Mouse (Mus musculus) heart, embryonic 14.5 days (tissue): ENCODE results near the gene Chst15. TPM values are rescaled to one million over a fixed set of nuclear protein-coding genes. Genes with fewer than 3 reads are reported as not detected.

Experiments used
- ATAC-seq: fragments of 200-750 bp; cut with Nextera tagmentation; 2 replicates; pipeline ENCODE4 v1.8.0; 2017; ENCODE audit warnings: low read depth, moderate TSS enrichment; ENCODE audit not compliant: insufficient number of reproducible peaks, insufficient read depth, low FRiP score
- H3K27ac ChIP-seq, 2 experiments: fragments of 200-500 bp in 1 of 2; fragments of 300-500 bp in 1 of 2; sonication (generic) in 1 of 2; replicated peaks in 1 of 2; 2 replicates each; pipeline ENCODE4 v1.5.1; 2012 to 2014; ENCODE audit warnings: low read depth in 2 of 2, low read length in 2 of 2, control low read depth in 1 of 2, mild to moderate bottlenecking in 1 of 2, mixed read lengths in 1 of 2; ENCODE audit not compliant: control insufficient read depth in 1 of 2, insufficient read depth in 1 of 2
- H3K27me3 ChIP-seq: fragments of 300-500 bp; sonication (generic); 2 replicates; pipeline ENCODE4 v1.6.1; 2014; ENCODE audit warnings: mild to moderate bottlenecking, low read length, control low read depth; ENCODE audit not compliant: control insufficient read depth, insufficient read depth
- H3K36me3 ChIP-seq: fragments of 300-500 bp; sonication (generic); 2 replicates; pipeline ENCODE4 v1.6.1; 2014; ENCODE audit warnings: mild to moderate bottlenecking, control low read depth, low read length, mixed read lengths; ENCODE audit not compliant: control insufficient read depth, insufficient read depth
- H3K4me1 ChIP-seq, 2 experiments: fragments of 200-500 bp in 1 of 2; fragments of 300-500 bp in 1 of 2; sonication (generic) in 1 of 2; 2 replicates each; pipeline ENCODE4 v1.6.1; 2012 to 2014; ENCODE audit warnings: low read length in 2 of 2, control low read depth in 1 of 2, mixed read lengths in 1 of 2; ENCODE audit not compliant: control insufficient read depth in 2 of 2, insufficient read depth in 2 of 2
- H3K4me2 ChIP-seq: fragments of 300-500 bp; sonication (generic); 2 replicates; pipeline ENCODE4 v1.6.1; 2014; ENCODE audit warnings: mild to moderate bottlenecking, low read length
- H3K4me3 ChIP-seq, 2 experiments: fragments of 200-500 bp in 1 of 2; fragments of 300-500 bp in 1 of 2; sonication (generic) in 1 of 2; 2 replicates each; pipeline ENCODE4 v1.5.1; 2012 to 2014; ENCODE audit warnings: low read length in 2 of 2, mild to moderate bottlenecking in 2 of 2, control low read depth in 1 of 2, low read depth in 1 of 2, moderate library complexity in 1 of 2; ENCODE audit not compliant: control insufficient read depth in 1 of 2, insufficient read depth in 1 of 2
- H3K9ac ChIP-seq: fragments of 300-500 bp; sonication (generic); 2 replicates; pipeline ENCODE4 v1.6.1; 2014; ENCODE audit warnings: mild to moderate bottlenecking, low read length
- H3K9me3 ChIP-seq: fragments of 300-500 bp; sonication (generic); 2 replicates; pipeline ENCODE4 v1.6.1; 2016; ENCODE audit warnings: low read length, control low read depth; ENCODE audit not compliant: control insufficient read depth
- WGBS: fragments of 180-500 bp; shearing (Covaris S2); extraction: QIAGEN DNeasy Blood & Tissue Kit; methylation state at CpG from one replicate; pipeline ENCODE4 v1.1.7; 2014; 5-methylcytosine and 5-hydroxymethylcytosine counted together
- polyA plus RNA-seq: library from polyadenylated mRNA; unstranded; fragments of >200 nt; fragmentation: Nextera tagmentation; extraction: Ambion mirVana; gene quantifications from 2 replicates; pipeline ENCODE4 v1.2.1, GENCODE M21; 2014

Gene Chst15
- polyA plus RNA-seq, 1 experiment from 2014 or later: 3.3 TPM

DNA sequence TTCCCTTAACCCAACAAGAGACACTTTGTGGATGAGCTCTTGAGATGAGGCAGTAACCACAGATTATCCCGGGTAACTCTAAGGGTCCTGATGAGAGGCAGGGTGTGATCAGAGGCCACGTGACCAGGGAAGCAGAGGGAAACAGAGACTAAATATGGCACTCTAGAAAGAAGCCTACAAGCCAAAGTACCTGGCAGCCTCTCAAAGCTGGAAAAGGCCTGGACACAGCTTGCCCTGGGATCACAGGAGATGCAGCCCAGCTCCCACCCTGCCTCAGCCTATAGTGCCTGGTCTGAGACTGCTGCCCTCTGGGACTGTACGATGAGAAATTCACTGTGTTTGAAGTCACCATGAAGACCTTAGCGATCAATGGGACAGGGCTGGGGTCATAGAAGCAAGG lies 83.3 kb downstream of the Chst15 start:
- no peaks in the 10 kb centered on the region for H3K9me3 ChIP-seq
- WGBS: 69% methylated on average over 4 of the region's 4 CpGs
- ATAC-seq: no peak
- H3K4me3 ChIP-seq: no peak overlapping the region
- H3K4me2 ChIP-seq: no peak overlapping the region
- H3K27me3 ChIP-seq: no peaks in the 10 kb centered on the region
- H3K36me3 ChIP-seq: no peaks in the 10 kb centered on the region
- H3K9ac ChIP-seq: no peak overlapping the region
- H3K4me1 ChIP-seq: no peaks in the 10 kb centered on the region
- H3K27ac ChIP-seq: no peak overlapping the region

DNA sequence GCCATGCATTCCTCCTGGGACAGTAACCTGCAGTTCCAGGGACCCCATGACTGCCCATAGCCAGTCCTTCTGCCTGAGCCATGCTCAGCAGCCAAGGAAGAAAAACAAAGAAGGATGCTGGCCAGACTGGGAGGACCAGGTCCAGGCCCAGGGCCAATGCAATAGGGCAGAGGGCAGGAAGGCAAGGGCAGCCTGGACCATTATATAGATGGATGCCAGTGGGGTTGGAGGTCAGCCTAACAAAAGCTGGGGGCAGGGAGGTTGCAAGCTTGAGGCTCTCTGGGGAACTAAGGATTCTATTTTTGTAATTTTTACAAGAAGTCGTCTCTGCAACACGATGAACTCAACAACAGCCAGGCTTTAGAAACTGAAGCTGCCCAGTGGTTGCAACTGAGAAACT lies 84.1 kb downstream of the Chst15 start:
- 44% methylated on average over 2 of the region's 2 CpGs for WGBS
- Histone ChIP-seq H3K4me1 (no peaks in the 10 kb centered on the region), H3K4me2 (no peak overlapping the region), H3K27me3 (no peaks in the 10 kb centered on the region), H3K36me3 (no peaks in the 10 kb centered on the region), H3K27ac (no peak overlapping the region), H3K9ac (no peak overlapping the region), H3K9me3 (no peaks in the 10 kb centered on the region), H3K4me3 (no peak overlapping the region)
- ATAC-seq: no peak

DNA sequence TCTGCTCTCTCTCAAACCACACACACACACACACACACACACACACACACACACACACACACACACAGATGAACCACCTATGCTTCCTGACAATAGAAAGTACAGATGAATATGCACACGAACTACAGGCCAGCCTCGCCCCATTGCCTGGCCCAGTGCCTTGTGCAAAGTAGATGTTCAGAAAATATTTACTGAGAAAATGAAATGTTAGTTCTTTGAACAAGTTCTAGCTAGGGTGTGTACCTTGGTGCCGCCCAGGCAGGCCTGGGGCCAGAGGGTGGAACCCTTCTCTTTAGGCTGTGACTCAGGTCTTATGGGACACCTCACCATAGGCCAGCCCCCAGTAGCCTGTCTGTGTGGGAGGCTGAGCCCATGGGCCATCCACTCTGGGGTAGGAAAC lies 85.6 kb downstream of the Chst15 start:
- no peaks in the 10 kb centered on the region for H3K9me3 ChIP-seq
- H3K4me3 ChIP-seq: no peak overlapping the region
- H3K9ac ChIP-seq: no peak overlapping the region
- 87% methylated on average over 3 of the region's 3 CpGs for WGBS
- H3K27me3 ChIP-seq: no peaks in the 10 kb centered on the region
- no peaks in the 10 kb centered on the region for H3K36me3 ChIP-seq
- H3K4me2 ChIP-seq: no peak overlapping the region
- ATAC-seq: no peak
- H3K27ac ChIP-seq: no peak overlapping the region
- peaks cover 2 to 7% of the 10 kb centered on the region in 2 experiments; a peak in 3 of 4 replicates for H3K4me1 ChIP-seq

DNA sequence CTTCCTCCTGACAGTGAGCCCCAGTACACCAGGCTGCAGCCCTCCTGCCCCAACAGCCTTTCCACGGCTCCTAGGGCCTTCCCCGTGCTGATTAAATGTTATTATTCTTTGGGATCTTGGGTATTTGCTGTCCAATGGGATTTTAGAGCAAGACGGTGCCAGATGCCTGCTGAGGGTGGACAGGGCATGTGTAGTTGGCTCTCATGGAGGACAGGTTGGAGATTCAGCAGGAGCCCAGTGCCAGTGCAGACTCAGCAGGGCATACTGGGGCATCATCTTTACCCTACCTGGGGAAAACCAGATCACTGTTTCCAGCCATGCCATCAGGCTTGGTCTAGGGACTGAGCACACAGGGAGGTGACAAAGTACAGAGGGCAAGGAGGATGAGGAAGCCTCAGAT lies 86.1 kb downstream of the Chst15 start:
- Histone ChIP-seq H3K36me3 (no peaks in the 10 kb centered on the region), H3K27me3 (no peaks in the 10 kb centered on the region), H3K4me2 (no peak overlapping the region), H3K9me3 (no peaks in the 10 kb centered on the region), H3K4me1 (peaks cover 2 to 7% of the 10 kb centered on the region in 2 experiments; a peak in 3 of 4 replicates), H3K9ac (no peak overlapping the region), H3K27ac (no peak overlapping the region), H3K4me3 (no peak overlapping the region)
- WGBS: 76% methylated on average over 3 of the region's 3 CpGs
- no peak for ATAC-seq

DNA sequence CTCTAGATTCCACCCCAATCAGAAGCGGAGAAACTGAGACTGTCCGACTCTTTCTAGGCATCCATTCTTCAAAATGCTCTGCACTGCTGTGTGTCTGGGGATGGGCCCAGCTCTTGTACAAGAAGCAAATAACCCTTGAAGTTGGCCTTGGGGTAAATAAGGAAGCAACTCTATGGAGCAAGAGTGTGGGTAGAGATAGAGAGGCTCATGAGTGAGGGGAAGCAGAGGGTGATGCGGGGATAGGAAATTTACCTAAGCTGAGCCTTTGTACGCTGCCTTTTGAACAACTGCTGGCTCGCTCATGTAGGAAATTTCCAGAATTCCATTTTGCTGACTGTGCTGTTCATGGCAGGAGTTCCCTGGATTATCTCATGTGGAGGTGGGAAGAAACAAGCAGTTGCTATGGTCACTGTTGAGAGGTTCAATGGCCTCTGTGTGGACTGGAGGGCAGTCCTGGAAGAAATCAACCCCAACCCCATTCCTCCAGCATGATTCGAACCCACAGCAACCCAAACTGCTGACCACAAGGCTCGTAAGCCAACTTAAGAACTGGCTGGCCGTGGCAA lies 89.9 kb downstream of the Chst15 start:
- Histone ChIP-seq H3K4me2 (no peak overlapping the region), H3K9me3 (no peaks in the 10 kb centered on the region), H3K27ac (no peak overlapping the region), H3K36me3 (no peaks in the 10 kb centered on the region), H3K27me3 (no peaks in the 10 kb centered on the region), H3K9ac (no peak overlapping the region), H3K4me3 (no peak overlapping the region), H3K4me1 (peaks cover 2 to 7% of the 10 kb centered on the region in 2 experiments; a peak in 3 of 4 replicates)
- no peak for ATAC-seq
- 64% methylated on average over 8 of the region's 8 CpGs for WGBS

DNA sequence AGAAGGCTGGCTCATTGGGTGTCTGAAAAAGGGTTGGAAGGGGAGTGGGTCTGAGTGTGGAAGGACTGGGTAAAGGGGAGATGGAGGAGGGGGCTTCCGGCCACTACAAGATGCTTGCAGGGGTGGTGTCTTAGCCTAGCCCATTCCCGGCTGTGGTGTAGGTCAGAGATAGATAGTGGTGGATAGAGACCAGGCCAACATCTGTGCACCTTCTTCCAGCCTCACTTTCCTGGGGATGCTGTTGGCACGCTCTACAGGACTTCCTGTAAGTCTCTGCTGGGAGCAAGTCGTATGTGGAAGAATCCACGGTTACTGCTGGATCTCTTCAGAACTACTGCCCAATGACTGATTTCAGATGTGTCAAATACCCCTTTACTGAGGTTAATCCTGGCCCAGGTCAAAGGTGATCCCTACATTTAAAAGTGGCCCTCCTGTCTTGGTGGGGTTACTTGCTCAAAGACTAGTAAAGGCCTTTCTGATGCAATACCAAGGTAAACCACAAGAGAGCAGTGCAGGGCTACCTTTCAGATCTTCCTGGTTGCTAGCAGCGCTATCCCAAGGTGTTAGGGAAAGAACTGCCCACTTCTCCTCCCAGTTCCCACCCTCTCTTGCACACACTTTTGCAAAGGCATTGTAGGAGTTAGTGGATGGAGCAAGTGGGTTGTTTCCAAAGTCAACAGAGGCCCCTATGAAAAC lies 90.5 kb downstream of the Chst15 start:
- no peak overlapping the region for H3K9ac ChIP-seq
- no peak overlapping the region for H3K4me3 ChIP-seq
- H3K9me3 ChIP-seq: no peaks in the 10 kb centered on the region
- H3K4me2 ChIP-seq: no peak overlapping the region
- H3K4me1 ChIP-seq: peaks cover 2 to 7% of the 10 kb centered on the region in 2 experiments; a peak in 3 of 4 replicates
- no peak for ATAC-seq
- H3K27me3 ChIP-seq: no peaks in the 10 kb centered on the region
- 57% methylated on average over 6 of the region's 6 CpGs for WGBS
- H3K27ac ChIP-seq: no peak overlapping the region
- no peaks in the 10 kb centered on the region for H3K36me3 ChIP-seq

DNA sequence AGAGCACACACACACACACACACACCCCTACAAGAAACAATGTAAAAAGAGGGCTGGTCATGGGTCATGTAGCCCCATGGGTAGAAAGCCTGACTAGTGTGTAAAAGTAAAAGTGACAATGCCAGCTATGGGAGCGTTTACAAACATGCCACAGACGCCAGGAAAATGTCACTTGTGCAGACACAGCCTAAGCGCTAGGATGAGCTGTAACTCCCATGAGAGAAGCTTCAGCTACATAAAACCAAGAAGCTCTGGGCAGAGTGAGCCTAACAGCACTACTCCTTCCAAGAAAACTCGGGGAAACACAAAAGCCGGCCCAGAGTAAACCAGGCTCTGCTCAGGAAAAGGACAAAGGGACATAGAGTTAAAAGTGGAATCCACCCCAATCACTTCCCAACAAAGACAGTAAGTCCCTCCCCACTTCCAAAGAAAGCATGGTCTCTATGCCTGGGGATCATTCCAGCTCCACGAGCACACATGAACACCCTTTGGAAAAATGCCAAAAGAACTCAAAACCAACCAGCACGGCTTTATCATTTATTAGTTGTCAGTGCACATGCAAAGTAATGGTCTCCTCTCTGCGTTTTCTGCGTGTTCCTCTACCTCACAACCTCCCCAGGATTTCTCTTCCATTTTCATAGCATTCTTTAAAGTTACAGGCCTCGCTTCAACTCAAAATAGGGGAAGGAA lies 93.4 kb downstream of the Chst15 start:
- no peak overlapping the region for H3K27ac ChIP-seq
- ATAC-seq: no peak
- 54% methylated on average over 10 of the region's 10 CpGs for WGBS
- no peak overlapping the region for H3K9ac ChIP-seq
- H3K4me1 ChIP-seq: peaks cover 2 to 7% of the 10 kb centered on the region in 2 experiments; a peak in 3 of 4 replicates
- H3K36me3 ChIP-seq: no peaks in the 10 kb centered on the region
- H3K27me3 ChIP-seq: no peaks in the 10 kb centered on the region
- no peak overlapping the region for H3K4me2 ChIP-seq
- no peaks in the 10 kb centered on the region for H3K9me3 ChIP-seq
- H3K4me3 ChIP-seq: no peak overlapping the region
